Mouse (Mus musculus) heart, postnatal 0 days (tissue): ENCODE data around the gene Abtb1. TPM values are rescaled to one million over a fixed set of nuclear protein-coding genes. Genes with fewer than 3 reads are reported as not detected.

Experiments used
- ATAC-seq: fragments of 200-750 bp; cut with Nextera tagmentation; 2 replicates; pipeline ENCODE4 v1.8.0; 2017; ENCODE audit warnings: low read depth, moderate number of reproducible peaks, moderate library complexity; ENCODE audit not compliant: insufficient read depth
- DNase-seq: peaks from one replicate; pipeline ENCODE4 v3.0.0-alpha.2; 2016; ENCODE audit warnings: low spot score
- H3K27ac ChIP-seq: fragments of 300-500 bp; sonication (generic); 2 replicates; pipeline ENCODE4 v1.5.1; 2014; ENCODE audit warnings: low read depth, mild to moderate bottlenecking
- H3K27me3 ChIP-seq: fragments of 300-500 bp; sonication (generic); 2 replicates; pipeline ENCODE4 v1.6.1; 2014; ENCODE audit warnings: low read length, mixed read lengths; ENCODE audit not compliant: control insufficient read depth, insufficient read depth
- H3K36me3 ChIP-seq: fragments of 300-500 bp; sonication (generic); replicated peaks from 2 replicates; pipeline ENCODE4 v1.6.1; 2014; ENCODE audit warnings: low read length, mixed read lengths; ENCODE audit not compliant: control insufficient read depth, insufficient read depth
- H3K4me1 ChIP-seq: fragments of 300-500 bp; sonication (generic); 2 replicates; pipeline ENCODE4 v1.6.1; 2014; ENCODE audit warnings: antibody characterized with exemption; ENCODE audit not compliant: control insufficient read depth, insufficient read depth
- H3K4me2 ChIP-seq: fragments of 300-500 bp; sonication (generic); 2 replicates; pipeline ENCODE4 v1.6.1; 2014; ENCODE audit warnings: low read depth, mild to moderate bottlenecking, low read length, moderate library complexity
- H3K4me3 ChIP-seq: fragments of 300-500 bp; sonication (generic); 2 replicates; pipeline ENCODE4 v1.5.1; 2014; ENCODE audit warnings: low read depth, low read length
- H3K9ac ChIP-seq: fragments of 300-500 bp; sonication (generic); replicated peaks from 2 replicates; pipeline ENCODE4 v1.6.1; 2014; ENCODE audit warnings: low read depth, low read length, mixed read lengths
- H3K9me3 ChIP-seq: fragments of 300-500 bp; sonication (generic); replicated peaks from 2 replicates; pipeline ENCODE4 v1.6.1; 2016; ENCODE audit warnings: low read length; ENCODE audit not compliant: control insufficient read depth
- CTCF ChIP-seq: IDR thresholded peaks from 2 replicates; pipeline ENCODE4 v1.5.1; 2016; ENCODE audit warnings: antibody characterized with exemption, control low read depth, low read depth
- EP300 ChIP-seq: IDR thresholded peaks from 2 replicates; pipeline ENCODE4 v1.6.1; 2016; ENCODE audit warnings: antibody characterized with exemption, low read depth
- WGBS: fragments of 180-500 bp; shearing (Covaris S2); extraction: QIAGEN DNeasy Blood & Tissue Kit; methylation state at CpG from one replicate; pipeline ENCODE4 v1.1.7; 2014; 5-methylcytosine and 5-hydroxymethylcytosine counted together
- polyA plus RNA-seq: library from polyadenylated mRNA; unstranded; fragments of >200 nt; fragmentation: Nextera tagmentation; extraction: Ambion mirVana; gene quantifications from 2 replicates; pipeline ENCODE4 v1.2.1, GENCODE M21; 2015
- total RNA-seq: library from RNA; depleted of rRNA; stranded (reverse); fragments of >200 nt; gene quantifications from 2 replicates; pipeline ENCODE4 v1.2.3, GENCODE M21; 2014; ENCODE audit warnings: low replicate concordance

The Abtb1 gene
- total and polyA plus RNA-seq, 2 experiments from 2014 or later, result 29.1 to 63.9 TPM

DNA sequence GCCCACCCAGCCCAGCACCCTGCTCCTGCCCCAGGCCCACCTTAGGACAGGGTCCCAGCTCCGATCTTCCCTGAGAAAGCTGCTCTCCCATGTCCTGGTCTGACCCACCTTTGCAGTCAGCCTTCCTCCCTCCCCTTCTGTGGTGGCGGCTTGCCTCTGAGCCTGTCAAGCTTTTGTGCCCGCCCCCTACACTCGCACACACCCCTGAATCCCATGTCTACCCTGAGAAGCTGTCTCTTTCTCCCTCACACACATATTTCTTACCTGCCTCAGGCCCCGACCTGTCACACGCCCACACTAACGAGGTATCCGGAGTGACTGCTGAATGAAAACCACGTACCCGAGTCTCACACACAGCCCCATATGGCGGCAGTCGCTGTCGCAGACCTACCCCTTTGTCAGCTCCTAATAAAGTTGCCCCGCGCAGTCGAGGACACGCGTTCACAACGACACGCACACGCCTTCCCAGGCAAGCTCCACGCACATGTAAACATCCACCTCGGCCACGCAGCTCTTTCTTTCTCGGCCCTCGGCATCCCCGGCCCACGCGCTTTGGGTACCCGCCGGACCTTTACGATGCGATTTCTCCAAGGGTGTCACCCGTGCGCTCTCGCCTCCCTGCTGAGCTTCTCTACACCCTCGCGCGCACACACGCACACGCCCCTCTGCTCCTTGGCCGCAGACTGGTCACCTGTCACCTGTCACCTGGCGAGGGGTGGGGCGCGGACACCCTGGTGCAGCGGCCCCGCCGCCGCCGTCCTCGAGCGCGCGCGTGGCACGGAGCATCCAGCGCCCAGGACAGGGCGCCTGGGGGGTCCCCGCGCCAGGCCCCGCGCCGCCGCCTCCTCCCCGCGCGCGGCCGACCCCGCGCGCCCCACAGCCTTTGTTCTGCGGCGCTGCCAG, 32.4 kb upstream of the Abtb1 start:
- 4% methylated on average over 71 of the region's 74 CpGs for WGBS
- H3K27me3 ChIP-seq, result peaks cover 20% of the 10 kb centered on the region
- H3K36me3 ChIP-seq, result no peaks in the 10 kb centered on the region
- H3K27ac ChIP-seq, result 0 out of 2 replicates have a peak overlapping the region, but pooled peaks have one; percentile 38
- ATAC-seq, result peak; percentile 48
- H3K4me3 ChIP-seq, result peak overlapping the region; percentile 73
- peak overlapping the region; percentile 89 for H3K9ac ChIP-seq
- H3K4me2 ChIP-seq, result peak overlapping the region; percentile 98
- no peak for TF ChIP-seq CTCF
- no peak for TF ChIP-seq EP300
- peak; percentile 26 for DNase-seq
- peaks cover 5% of the 10 kb centered on the region for H3K4me1 ChIP-seq
- no peaks in the 10 kb centered on the region for H3K9me3 ChIP-seq

DNA sequence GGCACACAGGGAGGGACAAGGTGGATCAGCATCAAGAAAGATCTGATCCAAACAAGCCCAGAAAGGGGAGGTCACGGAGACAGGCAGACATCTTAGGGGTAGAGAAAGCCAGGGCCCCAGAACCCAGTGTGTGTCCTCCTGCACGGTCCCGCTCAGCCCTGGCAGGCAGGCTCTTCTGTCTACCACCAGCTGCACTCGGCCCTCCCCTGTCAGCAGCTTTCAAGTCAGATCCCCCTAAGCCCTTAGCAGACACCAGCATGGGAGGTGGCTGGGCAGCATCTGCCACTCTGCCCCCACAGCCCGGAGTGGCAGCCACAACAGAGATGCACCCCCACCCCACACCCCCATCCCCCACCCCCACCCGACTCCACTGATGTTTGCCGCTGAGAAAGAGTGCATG, 31.0 kb upstream of the Abtb1 start:
- 43% methylated on average over 7 of the region's 7 CpGs for WGBS
- Histone ChIP-seq H3K27ac (no peak overlapping the region), H3K36me3 (no peaks in the 10 kb centered on the region), H3K9ac (no peak overlapping the region), H3K4me1 (peaks cover 5% of the 10 kb centered on the region), H3K4me2 (no peak overlapping the region), H3K4me3 (no peak overlapping the region), H3K27me3 (peaks cover 20% of the 10 kb centered on the region), H3K9me3 (no peaks in the 10 kb centered on the region)
- DNase-seq (no peak), ATAC-seq (no peak)
- TF ChIP-seq EP300 (no peak), CTCF (no peak)

DNA sequence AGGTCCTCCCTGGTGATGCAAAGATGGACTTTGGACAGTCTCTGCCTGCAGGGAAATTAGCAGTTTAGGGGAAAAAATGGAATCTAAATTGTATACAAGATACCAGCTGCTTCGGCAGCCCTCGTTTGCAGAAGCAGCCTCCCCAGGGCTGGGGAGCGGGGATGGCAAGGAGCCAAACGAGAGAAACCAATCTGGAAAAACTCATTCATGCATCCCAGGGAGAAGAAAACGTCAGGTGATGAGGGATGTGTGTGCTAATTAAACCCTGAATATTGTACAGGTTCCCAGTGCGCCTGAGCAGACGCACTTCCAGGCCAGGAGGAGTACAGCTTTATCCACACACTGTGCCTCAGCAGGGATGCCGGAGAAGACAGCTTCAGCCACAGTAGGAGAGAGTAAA, 29.8 kb upstream of the Abtb1 start:
- ATAC-seq (no peak), DNase-seq (no peak)
- Histone ChIP-seq H3K36me3 (no peaks in the 10 kb centered on the region), H3K27me3 (peaks cover 20% of the 10 kb centered on the region), H3K4me2 (no peak overlapping the region), H3K9me3 (no peaks in the 10 kb centered on the region), H3K9ac (no peak overlapping the region), H3K4me1 (peaks cover 5% of the 10 kb centered on the region), H3K4me3 (no peak overlapping the region), H3K27ac (no peak overlapping the region)
- no peak for TF ChIP-seq CTCF
- no peak for TF ChIP-seq EP300
- 46% methylated on average over 8 of the region's 8 CpGs for WGBS

DNA sequence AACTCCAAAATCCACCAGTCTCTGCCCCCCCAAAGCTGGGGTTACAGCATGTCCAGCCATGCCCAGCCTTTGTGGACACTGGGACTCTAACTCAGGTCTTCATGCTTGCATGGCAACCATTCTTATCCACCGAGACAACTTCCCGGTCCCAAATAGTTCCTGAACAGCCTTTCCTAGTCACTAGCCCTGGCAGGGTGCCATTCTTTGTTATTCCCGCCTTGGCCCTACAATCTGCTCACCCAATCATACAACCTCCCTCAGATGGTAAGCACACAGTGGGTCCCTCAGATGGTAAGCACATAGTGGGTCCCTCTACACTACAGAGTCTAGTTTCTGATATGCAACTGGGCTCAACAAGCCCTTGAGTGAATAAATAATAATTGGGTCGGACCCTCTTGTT, 28.8 kb upstream of the Abtb1 start:
- Histone ChIP-seq H3K27me3 (peaks cover 15% of the 10 kb centered on the region), H3K9me3 (no peaks in the 10 kb centered on the region), H3K9ac (no peak overlapping the region), H3K4me1 (peaks cover 5% of the 10 kb centered on the region), H3K27ac (no peak overlapping the region), H3K4me2 (no peak overlapping the region), H3K4me3 (no peak overlapping the region), H3K36me3 (no peaks in the 10 kb centered on the region)
- WGBS, result 46% methylated on average over 4 of the region's 4 CpGs
- ATAC-seq (no peak), DNase-seq (no peak)
- TF ChIP-seq CTCF (no peak), EP300 (no peak)

DNA sequence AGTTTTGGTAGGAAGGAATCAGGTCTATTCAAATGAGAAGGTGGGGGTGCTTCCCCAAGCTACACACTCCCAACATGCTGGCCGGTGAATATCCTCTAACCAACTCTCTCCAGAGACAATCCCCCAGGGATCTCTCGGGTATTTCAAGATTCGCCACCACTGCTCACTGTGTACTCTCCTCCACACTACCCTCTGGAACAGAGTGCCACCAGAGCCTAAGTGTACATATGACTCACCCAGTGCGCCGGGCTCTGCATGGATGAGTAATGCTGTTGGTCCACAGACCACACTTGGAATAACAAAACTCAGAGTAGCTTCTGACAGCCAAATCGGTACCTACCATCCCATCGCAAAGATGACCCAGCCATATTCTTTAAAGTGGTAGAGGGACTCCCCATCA, 27.7 kb upstream of the Abtb1 start:
- TF ChIP-seq EP300 (no peak), CTCF (no peak)
- Histone ChIP-seq H3K27ac (no peak overlapping the region), H3K36me3 (0 out of 2 replicates have a peak, but pooled peaks cover under 1% of the 10 kb centered on the region), H3K4me1 (peaks cover 4% of the 10 kb centered on the region; the same call in 1 of the 2 replicates), H3K9ac (no peak overlapping the region), H3K27me3 (0 out of 2 replicates have a peak, but pooled peaks cover 8% of the 10 kb centered on the region), H3K4me3 (no peak overlapping the region), H3K9me3 (no peaks in the 10 kb centered on the region), H3K4me2 (no peak overlapping the region)
- ATAC-seq, result no peak
- 76% methylated on average over 7 of the region's 7 CpGs for WGBS
- no peak for DNase-seq
